Mouse (Mus musculus) spleen, postnatal 10 days (tissue): Measurements from ENCODE around the gene Prss48.
"Not testable (repeated sequence)": the region's sequence is repeated elsewhere in the genome, so short reads cannot be mapped to it uniquely, and the experiment has no call there.

Source experiments
- DNase-seq, 2 experiments: peaks; one replicate each; pipeline ENCODE4 v3.0.0; 2021 to 2022; ENCODE audit warnings: low spot score in 2 of 2

Prss48 gene

DNA sequence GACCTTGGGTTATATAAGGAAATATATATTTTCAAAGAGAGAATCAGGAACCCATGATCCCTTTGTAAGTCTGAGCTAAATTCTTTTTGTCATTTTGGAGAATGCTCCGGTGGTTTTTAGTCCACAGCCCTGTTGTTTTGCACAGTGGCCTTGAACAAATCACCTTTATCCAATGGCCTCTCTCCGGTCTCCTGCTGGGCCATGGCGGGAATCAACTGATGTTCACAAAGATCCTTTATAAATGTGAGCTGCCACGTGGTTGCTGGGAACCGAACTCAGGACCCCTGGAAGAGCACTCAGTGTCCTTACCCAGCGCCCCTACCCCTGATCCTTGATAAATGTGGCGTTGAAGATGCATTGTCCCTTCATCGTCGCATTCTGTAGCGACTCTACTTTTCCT, 2.5 kb upstream of the Prss48 start:
- no peak for DNase-seq

GRCm38 (mm10) chr3:86002940-86003339, 649 bp upstream of the Prss48 start:
- DNase-seq = no peak

DNA sequence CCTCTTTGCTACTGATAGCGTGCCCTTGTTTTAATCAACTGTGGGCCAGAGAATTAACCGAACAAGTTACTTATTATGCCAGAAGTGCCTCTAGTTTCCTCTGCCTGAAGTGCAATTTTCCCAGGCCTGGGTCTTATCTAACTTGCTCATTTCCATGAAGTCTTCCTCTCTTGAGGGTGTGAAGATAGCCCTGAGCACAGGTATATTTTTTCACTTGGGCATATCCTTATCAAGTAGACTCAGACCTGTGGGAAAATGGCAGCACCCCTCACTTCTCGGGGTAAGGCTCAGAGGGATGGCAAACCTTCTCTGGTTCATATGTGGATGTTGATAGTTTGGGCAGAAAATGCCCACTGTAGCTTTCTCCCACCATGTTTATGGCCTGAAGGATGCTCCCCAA, 1.0 kb downstream of the Prss48 start:
- DNase-seq = no peak

DNA sequence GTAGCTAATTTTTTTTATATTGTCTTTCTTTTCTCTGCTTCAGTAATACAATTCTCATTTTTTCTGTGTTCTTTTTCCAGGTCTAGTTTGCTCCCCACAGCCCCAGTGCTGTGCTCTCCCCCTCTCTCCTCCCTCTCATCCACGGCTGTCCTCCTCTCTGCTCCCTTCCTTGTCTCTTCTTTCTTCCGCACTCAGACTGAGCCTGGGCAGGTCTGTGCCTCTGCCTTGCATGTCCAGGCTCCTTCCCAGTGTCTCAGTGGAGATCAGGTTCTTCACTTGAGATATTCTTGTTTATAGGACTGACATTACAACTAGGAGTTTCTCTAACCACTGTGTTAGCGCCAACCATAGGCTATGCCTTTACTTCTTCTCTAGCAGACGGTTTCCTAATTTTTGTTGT, 7.6 kb downstream of the Prss48 start:
- no peak for DNase-seq

DNA sequence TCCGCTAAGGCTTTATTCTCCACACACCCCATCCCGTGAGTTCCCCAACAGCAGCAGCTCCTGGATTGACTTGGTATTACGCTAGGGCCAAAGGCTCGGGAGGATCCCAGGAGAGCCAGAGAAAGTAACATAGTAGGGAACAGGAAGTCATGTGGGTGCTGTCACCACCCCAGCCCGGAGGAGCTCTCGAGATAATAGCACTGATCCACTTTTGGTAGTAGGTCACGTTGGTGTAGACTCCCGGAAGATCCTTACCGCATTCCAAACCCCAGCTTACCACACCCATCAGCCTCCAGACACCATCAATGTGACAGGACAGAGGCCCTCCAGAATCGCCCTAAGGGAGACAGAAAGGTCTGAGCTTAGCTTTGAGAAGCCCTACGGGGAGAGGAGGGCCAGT, 8.5 kb downstream of the Prss48 start:
- DNase-seq = no peak

- no peak for DNase-seq
Measured at GRCm38 (mm10) chr3:85991802-85992156, 10.5 kb downstream of the Prss48 start.

GRCm38 (mm10) chr3:85991140-85991801, 11.0 kb downstream of the Prss48 start:
- no peak for DNase-seq

DNA sequence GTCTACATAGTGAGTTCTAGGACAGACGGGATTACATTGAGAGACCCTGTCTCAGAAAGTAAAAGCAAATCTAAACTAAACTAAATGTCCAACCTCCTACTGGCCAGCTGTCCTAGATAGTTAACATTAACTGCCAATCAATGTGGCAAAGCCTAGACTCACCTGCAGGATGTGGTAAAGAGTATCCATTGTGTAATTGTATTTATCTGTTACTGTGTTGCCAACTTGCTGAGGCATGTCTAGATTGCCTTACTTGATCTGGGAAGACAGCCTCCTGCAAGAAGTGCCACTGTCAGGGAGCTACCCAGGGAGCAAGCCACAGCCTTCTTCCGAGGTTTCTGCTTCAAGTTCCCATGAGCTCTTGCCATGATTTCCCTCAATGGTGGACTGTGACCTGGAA, 15.1 kb downstream of the Prss48 start:
- DNase-seq = no peak

GRCm38 (mm10) chr3:85984537-85984936, 17.8 kb downstream of the Prss48 start:
- no peak for DNase-seq

DNA sequence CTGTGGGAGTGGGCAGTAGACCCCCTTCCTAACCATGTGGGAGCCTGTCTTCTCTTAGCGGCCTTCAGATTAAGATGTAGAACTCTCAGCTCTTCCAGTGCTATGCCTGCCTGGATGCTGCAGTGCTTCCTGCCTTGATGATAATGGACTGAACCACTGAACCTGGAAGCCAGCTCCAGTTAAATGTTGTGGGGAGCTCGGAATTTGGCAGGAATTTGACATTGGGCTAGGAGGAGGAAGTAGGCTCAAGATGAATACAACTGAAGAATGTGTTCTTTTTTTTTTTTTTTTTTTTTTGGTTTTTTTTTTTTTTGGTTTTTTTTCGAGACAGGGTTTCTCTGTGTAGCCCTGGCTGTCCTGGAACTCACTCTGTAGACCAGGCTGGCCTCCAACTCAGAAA, 20.5 kb downstream of the Prss48 start:
- DNase-seq = not testable (repeated sequence)

- no peak for DNase-seq
Measured at GRCm38 (mm10) chr3:85980036-85980435, 22.3 kb downstream of the Prss48 start.

- no peak for DNase-seq
Measured at GRCm38 (mm10) chr3:85974451-85974850, 27.8 kb downstream of the Prss48 start.

GRCm38 (mm10) chr3:85973376-85974140, 28.7 kb downstream of the Prss48 start:
- DNase-seq = no peak

GRCm38 (mm10) chr3:85971599-85971975, 30.7 kb downstream of the Prss48 start:
- DNase-seq = no peak

GRCm38 (mm10) chr3:85970742-85971598, 31.3 kb downstream of the Prss48 start, which contains the start of gene Sh3d19:
Sh3d19 (plus strand) TSS chr3:85971109.
- DNase-seq = peak in 1 of 2 experiments; percentile 31

DNA sequence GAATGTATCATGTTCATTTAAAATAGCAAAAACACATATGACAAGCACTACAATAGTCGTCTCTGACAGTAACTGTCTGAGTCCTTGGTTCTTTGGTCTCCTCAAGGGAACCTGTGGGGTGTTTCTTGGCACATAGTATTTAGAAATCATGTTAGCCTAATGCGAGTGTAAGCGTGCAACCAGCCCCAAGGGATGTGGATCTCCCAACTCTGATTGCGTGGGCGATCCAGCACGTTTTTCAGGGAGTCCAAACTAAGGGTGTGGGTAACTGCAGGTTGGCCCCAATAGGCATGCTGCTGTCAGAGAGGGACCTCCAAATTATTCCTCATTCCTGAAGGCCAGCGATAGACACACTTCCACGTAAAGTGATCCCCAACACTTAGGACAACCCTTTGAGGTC, 33.3 kb downstream of the Prss48 start:
- no peak for DNase-seq

GRCm38 (mm10) chr3:85965479-85965878, 36.8 kb downstream of the Prss48 start:
- DNase-seq = no peak

DNA sequence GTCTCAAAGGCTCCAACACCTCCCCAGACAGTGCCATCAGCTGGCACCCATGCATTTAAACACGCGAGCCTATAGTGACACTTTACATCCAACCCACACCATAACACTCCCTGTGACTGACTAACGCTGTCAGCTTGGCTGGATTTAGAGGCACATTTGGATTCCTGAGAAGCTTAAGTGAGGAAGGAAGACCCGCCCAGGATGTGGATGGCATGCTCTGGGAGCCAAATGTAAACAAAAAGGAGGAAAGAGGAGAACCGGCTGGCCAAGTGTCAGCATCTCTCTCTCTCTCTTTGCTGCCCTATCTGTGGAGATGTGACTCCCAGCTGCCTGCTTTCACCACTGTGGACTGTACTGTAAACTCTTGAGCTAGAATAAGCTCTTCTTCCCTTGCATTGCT, 41.2 kb downstream of the Prss48 start:
- DNase-seq = no peak

GRCm38 (mm10) chr3:85959669-85960068, 42.6 kb downstream of the Prss48 start:
- no peak for DNase-seq

DNA sequence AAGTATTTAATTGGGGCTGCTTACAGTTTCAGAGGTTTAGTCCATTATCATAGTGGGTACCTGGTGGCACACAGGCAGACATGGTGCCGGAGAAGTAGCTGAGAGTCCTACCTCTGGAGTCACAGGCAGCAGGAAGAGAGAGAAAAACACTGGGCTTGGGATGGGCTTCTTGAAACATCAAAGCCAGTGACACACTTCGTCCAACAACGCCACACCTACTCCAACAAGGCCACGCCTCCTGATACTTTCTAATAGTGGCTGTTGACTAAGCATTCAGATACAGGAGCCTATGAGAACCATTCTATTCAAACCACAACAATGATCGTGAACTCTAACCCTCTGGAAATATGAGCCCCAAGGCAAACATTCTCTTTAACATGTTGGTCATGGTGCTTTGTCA, 46.6 kb downstream of the Prss48 start:
- DNase-seq = no peak

DNA sequence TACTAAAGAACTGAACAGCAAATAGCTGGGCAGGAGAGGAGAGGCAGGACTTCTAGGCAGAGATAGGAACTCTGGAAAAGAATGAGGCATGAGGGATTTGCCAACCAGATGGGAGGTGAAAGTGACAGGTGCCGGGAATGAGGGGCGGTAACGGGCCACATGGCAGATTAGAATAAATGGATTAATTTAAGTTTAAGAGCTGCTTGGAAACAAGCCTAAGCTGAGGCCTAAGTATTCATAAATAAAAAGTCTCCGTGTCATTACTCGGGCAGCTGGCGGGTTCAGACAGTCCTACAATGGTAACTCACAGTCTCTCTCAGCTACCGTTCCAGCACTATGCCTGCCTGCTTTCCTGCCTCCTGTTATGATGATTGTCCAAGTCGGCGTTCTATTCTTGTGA, 47.0 kb downstream of the Prss48 start:
- no peak for DNase-seq

GRCm38 (mm10) chr3:85952696-85953283, 49.5 kb downstream of the Prss48 start:
- DNase-seq = no peak
